Mouse (Mus musculus): ENCODE results near the gene Slamf9. TPM values are rescaled to one million over a fixed set of nuclear protein-coding genes. Genes with fewer than 3 reads are reported as not detected.
A peak's percentile ranks its signal among the peaks of the same experiment; 100 is the strongest.

Slamf9 gene
- polyA plus RNA-seq, 2 experiments = 0.49 to 0.51 TPM

GRCm38 (mm10) chr1:172484671-172485070, 9.5 kb downstream of the Slamf9 start:
- Histone ChIP-seq H3K9ac (ENCODE audit: low read depth, low read length, severe bottlenecking) (no peak overlapping the region), H3K27ac (replicated peaks; ENCODE audit: low read depth, low read length) (no peak overlapping the region), H3K4me2 (replicated peaks; ENCODE audit: low read depth, low read length, severe bottlenecking) (no peak overlapping the region), H3K4me3 (replicated peaks; ENCODE audit: low read length) (no peak overlapping the region), H3K36me3 (ENCODE audit: control insufficient read depth, insufficient read depth, low read length) (no peaks in the 10 kb centered on the region), H3K9me3 (ENCODE audit: control insufficient read depth, low read length) (no peaks in the 10 kb centered on the region), H3K27me3 (ENCODE audit: control insufficient read depth, insufficient read depth, low read length) (no peaks in the 10 kb centered on the region), H3K4me1 (ENCODE audit: control insufficient read depth, insufficient read depth, low read length) (peaks cover 19% of the 10 kb centered on the region)
- TF ChIP-seq POLR2A (IDR thresholded peaks at IDR 0.05; ENCODE audit: borderline replicate concordance, extremely low read depth, insufficient read depth, insufficient read length) = no peak
- 64% methylated on average over 13 of the region's 13 CpGs for WGBS
- no peak for DNase-seq (ENCODE audit: low spot score)
- no peak for ATAC-seq (ENCODE audit: low FRiP score, low read depth)

DNA sequence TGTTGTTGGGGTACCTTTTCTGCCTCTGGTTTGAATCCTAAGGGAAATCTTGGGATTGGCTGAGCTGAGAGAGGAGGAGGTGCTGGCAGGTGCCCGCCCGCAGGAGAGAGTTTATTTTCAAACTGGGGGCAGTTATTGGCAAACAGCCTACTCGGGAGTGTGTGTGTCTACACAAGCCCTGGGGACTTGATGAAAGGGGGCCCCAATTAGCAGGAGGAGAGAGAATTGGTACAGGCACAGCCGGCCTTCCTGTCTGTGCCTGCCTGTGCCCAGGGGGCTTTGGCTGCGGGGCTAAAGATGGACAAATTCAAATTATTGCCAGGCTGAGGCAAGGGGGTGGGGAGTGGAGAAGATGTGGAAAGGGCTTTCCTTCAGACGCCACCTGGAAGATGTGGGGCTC, 10.7 kb downstream of the Slamf9 start:
- Histone ChIP-seq H3K27ac (replicated peaks; ENCODE audit: low read depth, low read length) (no peak overlapping the region), H3K4me3 (replicated peaks; ENCODE audit: low read length) (no peak overlapping the region), H3K27me3 (ENCODE audit: control insufficient read depth, insufficient read depth, low read length) (no peaks in the 10 kb centered on the region), H3K9ac (ENCODE audit: low read depth, low read length, severe bottlenecking) (no peak overlapping the region), H3K36me3 (ENCODE audit: control insufficient read depth, insufficient read depth, low read length) (no peaks in the 10 kb centered on the region), H3K4me2 (replicated peaks; ENCODE audit: low read depth, low read length, severe bottlenecking) (peak overlapping the region; percentile 10; the same call in 1 of the 2 replicates), H3K4me1 (ENCODE audit: control insufficient read depth, insufficient read depth, low read length) (peaks cover 23% of the 10 kb centered on the region), H3K9me3 (ENCODE audit: control insufficient read depth, low read length) (no peaks in the 10 kb centered on the region)
- ATAC-seq (ENCODE audit: low FRiP score, low read depth) (no peak), DNase-seq (ENCODE audit: low spot score) (no peak)
- no peak for TF ChIP-seq POLR2A (IDR thresholded peaks at IDR 0.05; ENCODE audit: borderline replicate concordance, extremely low read depth, insufficient read depth, insufficient read length)
- WGBS = 21% methylated on average over 6 of the region's 6 CpGs

GRCm38 (mm10) chr1:172486236-172486635, 11.1 kb downstream of the Slamf9 start:
- Histone ChIP-seq H3K4me3 (replicated peaks; ENCODE audit: low read length) (no peak overlapping the region), H3K27ac (replicated peaks; ENCODE audit: low read depth, low read length) (no peak overlapping the region), H3K9ac (ENCODE audit: low read depth, low read length, severe bottlenecking) (no peak overlapping the region), H3K36me3 (ENCODE audit: control insufficient read depth, insufficient read depth, low read length) (no peaks in the 10 kb centered on the region), H3K4me1 (ENCODE audit: control insufficient read depth, insufficient read depth, low read length) (peaks cover 23% of the 10 kb centered on the region), H3K9me3 (ENCODE audit: control insufficient read depth, low read length) (no peaks in the 10 kb centered on the region), H3K4me2 (replicated peaks; ENCODE audit: low read depth, low read length, severe bottlenecking) (peak overlapping the region; percentile 10; the same call in 1 of the 2 replicates), H3K27me3 (ENCODE audit: control insufficient read depth, insufficient read depth, low read length) (no peaks in the 10 kb centered on the region)
- ATAC-seq (ENCODE audit: low FRiP score, low read depth) (no peak), DNase-seq (ENCODE audit: low spot score) (no peak)
- 18% methylated on average over 4 of the region's 4 CpGs for WGBS
- TF ChIP-seq POLR2A (IDR thresholded peaks at IDR 0.05; ENCODE audit: borderline replicate concordance, extremely low read depth, insufficient read depth, insufficient read length) = no peak

DNA sequence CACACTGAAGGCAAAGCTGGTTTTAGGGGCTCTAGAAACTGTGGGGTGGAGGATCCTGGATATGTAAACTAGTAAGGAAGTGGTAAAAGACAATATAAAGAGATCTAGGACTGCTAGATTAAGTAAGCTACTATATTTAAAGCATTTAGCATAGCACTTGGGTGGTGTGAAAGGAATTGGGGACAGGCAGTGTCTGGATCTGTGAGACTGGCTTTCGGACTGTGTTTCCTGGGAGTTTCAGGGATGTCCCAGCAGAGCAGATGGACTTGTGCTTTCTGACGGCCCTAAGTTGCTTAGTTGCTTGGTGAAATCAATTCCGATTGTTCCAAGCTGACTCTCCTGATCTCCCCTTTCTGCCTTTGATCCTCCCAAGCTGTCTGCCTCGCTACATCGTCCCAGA, 11.5 kb downstream of the Slamf9 start:
- Histone ChIP-seq H3K9ac (ENCODE audit: low read depth, low read length, severe bottlenecking) (no peak overlapping the region), H3K4me3 (replicated peaks; ENCODE audit: low read length) (no peak overlapping the region), H3K36me3 (ENCODE audit: control insufficient read depth, insufficient read depth, low read length) (no peaks in the 10 kb centered on the region), H3K27me3 (ENCODE audit: control insufficient read depth, insufficient read depth, low read length) (no peaks in the 10 kb centered on the region), H3K27ac (replicated peaks; ENCODE audit: low read depth, low read length) (no peak overlapping the region), H3K9me3 (ENCODE audit: control insufficient read depth, low read length) (no peaks in the 10 kb centered on the region), H3K4me2 (replicated peaks; ENCODE audit: low read depth, low read length, severe bottlenecking) (no peak overlapping the region), H3K4me1 (ENCODE audit: control insufficient read depth, insufficient read depth, low read length) (peaks cover 21% of the 10 kb centered on the region)
- DNase-seq (ENCODE audit: low spot score) (no peak), ATAC-seq (ENCODE audit: low FRiP score, low read depth) (no peak)
- no peak for TF ChIP-seq POLR2A (IDR thresholded peaks at IDR 0.05; ENCODE audit: borderline replicate concordance, extremely low read depth, insufficient read depth, insufficient read length)
- WGBS = 67% methylated on average over 5 of the region's 5 CpGs

- Histone ChIP-seq H3K27ac (replicated peaks; ENCODE audit: low read depth, low read length) (no peak overlapping the region), H3K9ac (ENCODE audit: low read depth, low read length, severe bottlenecking) (no peak overlapping the region), H3K4me2 (replicated peaks; ENCODE audit: low read depth, low read length, severe bottlenecking) (no peak overlapping the region), H3K27me3 (ENCODE audit: control insufficient read depth, insufficient read depth, low read length) (no peaks in the 10 kb centered on the region), H3K36me3 (ENCODE audit: control insufficient read depth, insufficient read depth, low read length) (peaks cover 7% of the 10 kb centered on the region; the same call in 1 of the 2 replicates), H3K4me3 (replicated peaks; ENCODE audit: low read length) (no peak overlapping the region), H3K4me1 (ENCODE audit: control insufficient read depth, insufficient read depth, low read length) (peaks cover 20% of the 10 kb centered on the region), H3K9me3 (ENCODE audit: control insufficient read depth, low read length) (no peaks in the 10 kb centered on the region)
- TF ChIP-seq POLR2A (IDR thresholded peaks at IDR 0.05; ENCODE audit: borderline replicate concordance, extremely low read depth, insufficient read depth, insufficient read length) = no peak
- DNase-seq (ENCODE audit: low spot score) (no peak), ATAC-seq (ENCODE audit: low FRiP score, low read depth) (no peak)
- WGBS = 78% methylated on average over 4 of the region's 4 CpGs
Observed at GRCm38 (mm10) chr1:172487859-172488258, 12.7 kb downstream of the Slamf9 start.

DNA sequence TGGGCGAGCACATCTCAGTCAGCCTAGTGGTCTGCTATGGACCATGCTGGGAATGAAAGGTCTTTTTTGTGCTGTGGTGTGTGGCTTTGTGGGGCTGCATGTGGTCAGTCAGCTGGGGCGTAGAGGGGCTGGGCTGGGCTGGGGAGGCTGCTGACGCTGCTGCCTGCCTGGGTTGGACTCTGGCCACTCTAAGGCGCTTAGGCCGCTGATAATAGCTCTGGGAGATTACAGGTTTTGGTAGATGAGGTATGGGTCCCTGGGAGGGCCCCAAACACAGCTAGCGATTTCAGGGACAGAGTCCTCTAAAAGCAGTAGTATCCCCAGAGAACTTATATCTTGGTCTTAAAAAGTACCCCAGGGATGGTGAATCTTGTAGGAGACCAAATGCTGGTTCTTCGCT, 13.7 kb downstream of the Slamf9 start:
- DNase-seq (ENCODE audit: low spot score) (no peak), ATAC-seq (ENCODE audit: low FRiP score, low read depth) (no peak)
- Histone ChIP-seq H3K9me3 (ENCODE audit: control insufficient read depth, low read length) (no peaks in the 10 kb centered on the region), H3K27ac (replicated peaks; ENCODE audit: low read depth, low read length) (no peak overlapping the region), H3K4me1 (ENCODE audit: control insufficient read depth, insufficient read depth, low read length) (peaks cover 15% of the 10 kb centered on the region), H3K36me3 (ENCODE audit: control insufficient read depth, insufficient read depth, low read length) (peaks cover 9% of the 10 kb centered on the region; the same call in 1 of the 2 replicates), H3K27me3 (ENCODE audit: control insufficient read depth, insufficient read depth, low read length) (no peaks in the 10 kb centered on the region), H3K9ac (ENCODE audit: low read depth, low read length, severe bottlenecking) (no peak overlapping the region), H3K4me2 (replicated peaks; ENCODE audit: low read depth, low read length, severe bottlenecking) (no peak overlapping the region), H3K4me3 (replicated peaks; ENCODE audit: low read length) (no peak overlapping the region)
- 81% methylated on average over 7 of the region's 7 CpGs for WGBS
- TF ChIP-seq POLR2A (IDR thresholded peaks at IDR 0.05; ENCODE audit: borderline replicate concordance, extremely low read depth, insufficient read depth, insufficient read length) = no peak

Data from limb, embryonic 14.5 days (tissue).